Comparison of ENCODE assay signal across 17 mouse cellular contexts in the genomic region with DNA sequence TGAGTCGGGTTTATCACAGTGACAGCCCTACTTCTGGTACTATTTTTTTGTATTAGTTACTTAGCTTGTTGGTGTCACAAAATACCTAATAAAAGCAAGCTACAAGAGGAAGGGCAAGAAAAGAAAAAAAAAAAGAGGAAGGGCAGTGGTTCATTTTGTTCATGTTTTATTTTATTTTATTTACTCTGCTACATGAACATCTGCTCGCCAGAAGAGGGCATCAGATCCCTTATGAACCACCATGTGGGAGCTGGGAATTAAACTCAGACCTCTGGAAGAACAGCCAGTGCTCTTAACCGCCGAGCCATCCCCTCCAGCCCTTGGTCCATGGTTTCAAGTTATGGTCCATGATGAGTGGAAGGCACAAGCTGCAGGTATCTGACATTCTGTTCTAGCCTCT. TPM values are rescaled to one million over a fixed set of nuclear protein-coding genes. Genes with fewer than 3 reads are reported as not detected.
A peak's percentile ranks its signal among the peaks of the same experiment; 100 is the strongest.
DNase-seq lines count a peak whose midpoint lies in the region; ATAC-seq and TF ChIP-seq lines count a peak whose summit lies in the region.
"Had no signal": no experiment of that assay in that cellular context is flagged by ENCODE, and none has a peak within 500 bp of the region (broad histone marks: within the 10 kb centered on the region; RNA-seq: fewer than 3 reads in every experiment).

No protein-coding gene starts in this region.

- H3K4me2 ChIP-seq in forebrain, embryonic 16.5 days (ENCODE audit: low read length): no peak overlapping the region

- peak; percentile 5; the same call in 1 of the 2 replicates for TF ChIP-seq CTCF in left cerebral cortex, adult 2 months (IDR thresholded peaks at IDR 0.05)

- H3K9me3 ChIP-seq in forebrain, embryonic 16.5 days (ENCODE audit: control insufficient read depth, low read length): no peaks in the 10 kb centered on the region
- H3K9me3 ChIP-seq: G1E; hindbrain, embryonic 10.5 days had no signal

- no peaks in the 10 kb centered on the region for H3K27me3 ChIP-seq in forebrain, embryonic 16.5 days (replicated peaks; ENCODE audit: control insufficient read depth, insufficient read depth, low read length)

- no peak overlapping the region for H3K4me3 ChIP-seq in left cerebral cortex, adult 2 months
- H3K4me3 ChIP-seq in forebrain, embryonic 16.5 days (replicated peaks; ENCODE audit: low read length): no peak overlapping the region
- H3K4me3 ChIP-seq: hindbrain, embryonic 10.5 days had no signal

- intact Hi-C loops in left cerebral cortex, adult 2 months (cut with DNase I): no loop called here
- intact Hi-C loops in left cerebral cortex, postnatal 4 days (cut with DNase I): no loop called here

- 51% methylated on average over 4 of the region's 4 CpGs for WGBS in forebrain, embryonic 16.5 days

- no peak for DNase-seq in left cerebral cortex, adult 2 months (ENCODE audit: extremely low spot score in 1 of 2, low spot score in 2 of 2)
- no peak for DNase-seq in left cerebral cortex, postnatal 4 days
- peak; percentile 6 for DNase-seq in thymus, postnatal 25 days
- DNase-seq in thymus, postnatal 4 days: no peak
- DNase-seq in ZHBTc4 (ENCODE audit: low read depth, low spot score): peak; percentile 81
- no peak for DNase-seq in Muller cell, postnatal 12 days (ENCODE audit: inconsistent ontology term)
- DNase-seq: cerebellum, adult 11-12 months; gastrocnemius, postnatal 36 days; lung, postnatal 14 days; midbrain, embryonic 14.5 days; retina, postnatal 1 day; spleen, adult 18-20 months had no signal

- H3K4me1 ChIP-seq in forebrain, embryonic 16.5 days (replicated peaks; ENCODE audit: control insufficient read depth, insufficient read depth, low read length): no peaks in the 10 kb centered on the region
- H3K4me1 ChIP-seq: hindbrain, embryonic 10.5 days had no signal

- no peak overlapping the region for H3K27ac ChIP-seq in left cerebral cortex, adult 2 months
- no peak overlapping the region for H3K27ac ChIP-seq in forebrain, embryonic 16.5 days (ENCODE audit: low read length)
- H3K27ac ChIP-seq: hindbrain, embryonic 10.5 days had no signal

- ATAC-seq in forebrain, embryonic 16.5 days: no peak
- ATAC-seq in monocyte, adult 5-6 weeks (replicated peaks; ENCODE audit: insufficient number of reproducible peaks, low FRiP score, low TSS enrichment, poor library complexity, severe bottlenecking): no peak
- ATAC-seq: forebrain, embryonic 14.5 days had no signal

- no peak overlapping the region for H3K9ac ChIP-seq in forebrain, embryonic 16.5 days (replicated peaks; ENCODE audit: low read depth, low read length)

- peaks cover 2% of the 10 kb centered on the region; the same call in 1 of the 2 replicates for H3K36me3 ChIP-seq in forebrain, embryonic 16.5 days (ENCODE audit: control insufficient read depth, insufficient read depth)

RNA-seq across cellular contexts. Expression of a gene that starts 12.8 kb away (rescaled TPM):
- 10 to 100 TPM; 49.5 to 61.2 TPM for total RNA-seq in left cerebral cortex, adult 2 months (2021)
- 100 to 1,000 TPM; 102 to 103 TPM for total RNA-seq in left cerebral cortex, postnatal 4 days (2021)
- 432 and 519 TPM in 2 replicates for polyA plus RNA-seq in forebrain, embryonic 16.5 days (2015; fragmentation: Nextera tagmentation; extraction: Ambion mirVana)
- 39.7 to 60.5 TPM (median 49.6 TPM) in 3 replicates for total RNA-seq in monocyte, adult 5-6 weeks (2017)

RNA-seq across cellular contexts. Expression of a gene that starts 30.5 kb away (rescaled TPM):
- 10 to 100 TPM; 68.4 to 72.4 TPM for total RNA-seq in left cerebral cortex, adult 2 months (2021)
- total RNA-seq in left cerebral cortex, postnatal 4 days (2021): 100 to 1,000 TPM in 1 of 2 experiments, 10 to 100 TPM in 1; 93.0 to 117 TPM
- polyA plus RNA-seq in forebrain, embryonic 16.5 days (2015; fragmentation: Nextera tagmentation; extraction: Ambion mirVana): 188 and 197 TPM in 2 replicates
- 6.2 to 15.9 TPM (median 8.8 TPM) in 3 replicates for total RNA-seq in monocyte, adult 5-6 weeks (2017)

RNA-seq across cellular contexts. Expression of a gene that starts 32.4 kb away (rescaled TPM):
- 100 to 1,000 TPM; 164 to 167 TPM for total RNA-seq in left cerebral cortex, adult 2 months (2021)
- 100 to 1,000 TPM; 131 to 135 TPM for total RNA-seq in left cerebral cortex, postnatal 4 days (2021)
- polyA plus RNA-seq in forebrain, embryonic 16.5 days (2015; fragmentation: Nextera tagmentation; extraction: Ambion mirVana): 218 and 229 TPM in 2 replicates
- 111 to 204 TPM (median 115 TPM) in 3 replicates for total RNA-seq in monocyte, adult 5-6 weeks (2017)

Comparison
In these comparisons a context has a peak if more than half of its experiments do, and no peak if none do; other contexts are left out.
1. DNase-seq: peak in thymus, postnatal 25 days (single experiment) and ZHBTc4 (single experiment); none in left cerebral cortex, adult 2 months (0 of 2), left cerebral cortex, postnatal 4 days (single experiment), thymus, postnatal 4 days (single experiment) and Muller cell, postnatal 12 days (single experiment).